Mouse (Mus musculus): ENCODE results near the gene Rufy1. TPM values are rescaled to one million over a fixed set of nuclear protein-coding genes. Genes with fewer than 3 reads are reported as not detected.
"Not testable (repeated sequence)": the region's sequence is repeated elsewhere in the genome, so short reads cannot be mapped to it uniquely, and the experiment has no call there.

Gene Rufy1
- polyA plus RNA-seq, 1 experiment from 2014 or later, result 29.3 TPM

GRCm38 (mm10) chr11:50375421-50375820, 55.5 kb downstream of the Rufy1 start:
- no peaks in the 10 kb centered on the region for H3K27me3 ChIP-seq
- 83% methylated on average over 5 of the region's 5 CpGs for WGBS
- H3K9me3 ChIP-seq, result no peaks in the 10 kb centered on the region

GRCm38 (mm10) chr11:50374286-50375015, 56.5 kb downstream of the Rufy1 start:
- no peak overlapping the region for H3K9ac ChIP-seq
- H3K27me3 ChIP-seq, result no peaks in the 10 kb centered on the region
- H3K4me1 ChIP-seq (replicated peaks), result peaks cover 31% of the 10 kb centered on the region
- no peak overlapping the region for H3K4me3 ChIP-seq
- H3K9me3 ChIP-seq, result no peaks in the 10 kb centered on the region
- WGBS, result 92% methylated on average over 13 of the region's 13 CpGs
- H3K36me3 ChIP-seq, result peaks cover 2% of the 10 kb centered on the region
- no peak for ATAC-seq (ENCODE audit: low FRiP score, low read depth)
- no peak overlapping the region for H3K4me2 ChIP-seq
- no peak overlapping the region for H3K27ac ChIP-seq (replicated peaks)

More at GRCm38 (mm10) chr11:50375421-50375820, 55.5 kb downstream of the Rufy1 start:
- H3K27ac ChIP-seq (replicated peaks), result no peak overlapping the region
- peaks cover 7% of the 10 kb centered on the region for H3K36me3 ChIP-seq
- no peak overlapping the region for H3K4me2 ChIP-seq
- no peak overlapping the region for H3K4me3 ChIP-seq
- peaks cover 40% of the 10 kb centered on the region for H3K4me1 ChIP-seq (replicated peaks)
- H3K9ac ChIP-seq, result no peak overlapping the region
- ATAC-seq (ENCODE audit: low FRiP score, low read depth), result no peak

GRCm38 (mm10) chr11:50373621-50374020, 57.3 kb downstream of the Rufy1 start:
- Histone ChIP-seq H3K4me2 (no peak overlapping the region), H3K9me3 (no peaks in the 10 kb centered on the region), H3K4me1 (replicated peaks) (peaks cover 24% of the 10 kb centered on the region), H3K36me3 (no peaks in the 10 kb centered on the region), H3K27me3 (no peaks in the 10 kb centered on the region), H3K27ac (replicated peaks) (no peak overlapping the region), H3K4me3 (no peak overlapping the region), H3K9ac (no peak overlapping the region)
- no peak for ATAC-seq (ENCODE audit: low FRiP score, low read depth)
- 100% methylated on average over 1 of the region's 1 CpGs for WGBS

- no peak for ATAC-seq (ENCODE audit: low FRiP score, low read depth)
- no peaks in the 10 kb centered on the region for H3K36me3 ChIP-seq
- no peaks in the 10 kb centered on the region for H3K27me3 ChIP-seq
- H3K27ac ChIP-seq (replicated peaks), result no peak overlapping the region
- peaks cover 24% of the 10 kb centered on the region for H3K4me1 ChIP-seq (replicated peaks)
- no peaks in the 10 kb centered on the region for H3K9me3 ChIP-seq
- no peak overlapping the region for H3K9ac ChIP-seq
- no peak overlapping the region for H3K4me2 ChIP-seq
- H3K4me3 ChIP-seq, result no peak overlapping the region
Observed at GRCm38 (mm10) chr11:50373086-50373485, 57.8 kb downstream of the Rufy1 start.

GRCm38 (mm10) chr11:50371911-50372310, 59.0 kb downstream of the Rufy1 start:
- Histone ChIP-seq H3K9me3 (no peaks in the 10 kb centered on the region), H3K4me1 (replicated peaks) (peaks cover 24% of the 10 kb centered on the region), H3K27me3 (no peaks in the 10 kb centered on the region), H3K36me3 (no peaks in the 10 kb centered on the region), H3K27ac (replicated peaks) (peak overlapping the region; percentile 95), H3K9ac (peak overlapping the region; percentile 62; the same call in 1 of the 2 replicates), H3K4me2 (peak overlapping the region; percentile 73), H3K4me3 (peak overlapping the region; percentile 41)
- no peak for ATAC-seq (ENCODE audit: low FRiP score, low read depth)
- 86% methylated on average over 1 of the region's 1 CpGs for WGBS

GRCm38 (mm10) chr11:50371399-50371841, 59.5 kb downstream of the Rufy1 start:
- Histone ChIP-seq H3K9me3 (no peaks in the 10 kb centered on the region), H3K27ac (replicated peaks) (peak overlapping the region; percentile 95), H3K27me3 (no peaks in the 10 kb centered on the region), H3K4me2 (peak overlapping the region; percentile 73), H3K9ac (peak overlapping the region; percentile 62), H3K4me3 (peak overlapping the region; percentile 41), H3K4me1 (replicated peaks) (peaks cover 20% of the 10 kb centered on the region), H3K36me3 (no peaks in the 10 kb centered on the region)
- under 1% methylated on average over 18 of the region's 18 CpGs for WGBS
- peak; percentile 60 for ATAC-seq (ENCODE audit: low FRiP score, low read depth)

- H3K9ac ChIP-seq, result peak overlapping the region; percentile 62; the same call in 1 of the 2 replicates
- peaks cover 15% of the 10 kb centered on the region for H3K4me1 ChIP-seq (replicated peaks)
- no peak overlapping the region for H3K4me3 ChIP-seq
Observed at GRCm38 (mm10) chr11:50370969-50371368, 60.0 kb downstream of the Rufy1 start.

GRCm38 (mm10) chr11:50369360-50369911, 61.5 kb downstream of the Rufy1 start:
- no peak for ATAC-seq (ENCODE audit: low FRiP score, low read depth)
- Histone ChIP-seq H3K9me3 (no peaks in the 10 kb centered on the region), H3K36me3 (no peaks in the 10 kb centered on the region), H3K4me3 (no peak overlapping the region), H3K27me3 (no peaks in the 10 kb centered on the region), H3K4me2 (no peak overlapping the region), H3K9ac (no peak overlapping the region), H3K4me1 (replicated peaks) (peaks cover 15% of the 10 kb centered on the region), H3K27ac (replicated peaks) (no peak overlapping the region)
- 95% methylated on average over 5 of the region's 5 CpGs for WGBS

More at GRCm38 (mm10) chr11:50370969-50371368, 60.0 kb downstream of the Rufy1 start:
- H3K36me3 ChIP-seq, result no peaks in the 10 kb centered on the region
- H3K27me3 ChIP-seq, result no peaks in the 10 kb centered on the region
- ATAC-seq (ENCODE audit: low FRiP score, low read depth), result no peak
- 37% methylated on average over 4 of the region's 4 CpGs for WGBS
- peak overlapping the region; percentile 73 for H3K4me2 ChIP-seq
- peak overlapping the region; percentile 95 for H3K27ac ChIP-seq (replicated peaks)
- H3K9me3 ChIP-seq, result no peaks in the 10 kb centered on the region

- 93% methylated on average over 9 of the region's 9 CpGs for WGBS
- Histone ChIP-seq H3K36me3 (no peaks in the 10 kb centered on the region), H3K4me1 (replicated peaks) (peaks cover 15% of the 10 kb centered on the region), H3K27ac (replicated peaks) (no peak overlapping the region), H3K9ac (no peak overlapping the region), H3K9me3 (no peaks in the 10 kb centered on the region), H3K27me3 (no peaks in the 10 kb centered on the region), H3K4me2 (no peak overlapping the region), H3K4me3 (no peak overlapping the region)
- ATAC-seq (ENCODE audit: low FRiP score, low read depth), result no peak
Observed at GRCm38 (mm10) chr11:50367531-50367930, 63.4 kb downstream of the Rufy1 start.

- peaks cover under 1% of the 10 kb centered on the region; the same call in 1 of the 2 replicates for H3K4me1 ChIP-seq (replicated peaks)
- no peak overlapping the region for H3K9ac ChIP-seq
- H3K27ac ChIP-seq (replicated peaks), result no peak overlapping the region
- no peak overlapping the region for H3K4me3 ChIP-seq
- H3K4me2 ChIP-seq, result no peak overlapping the region
- ATAC-seq (ENCODE audit: low FRiP score, low read depth), result no peak
- H3K36me3 ChIP-seq, result no peaks in the 10 kb centered on the region
- H3K9me3 ChIP-seq, result no peaks in the 10 kb centered on the region
- H3K27me3 ChIP-seq, result no peaks in the 10 kb centered on the region
Observed at GRCm38 (mm10) chr11:50365322-50365721, 65.6 kb downstream of the Rufy1 start.

- H3K27me3 ChIP-seq, result no peaks in the 10 kb centered on the region
- no peak overlapping the region for H3K27ac ChIP-seq (replicated peaks)
- no peaks in the 10 kb centered on the region for H3K36me3 ChIP-seq
- no peak overlapping the region for H3K4me3 ChIP-seq
- no peak overlapping the region for H3K9ac ChIP-seq
- no peaks in the 10 kb centered on the region for H3K9me3 ChIP-seq
- no peak for ATAC-seq (ENCODE audit: low FRiP score, low read depth)
- 9% methylated on average over 4 of the region's 4 CpGs for WGBS
- 0 out of 2 replicates have a peak, but pooled peaks cover 2% of the 10 kb centered on the region for H3K4me1 ChIP-seq (replicated peaks)
- no peak overlapping the region for H3K4me2 ChIP-seq
Observed at GRCm38 (mm10) chr11:50364548-50364947, 66.4 kb downstream of the Rufy1 start.

- not testable (repeated sequence) for ATAC-seq (ENCODE audit: low FRiP score, low read depth); H3K27me3 ChIP-seq; H3K36me3 ChIP-seq; H3K27ac ChIP-seq (replicated peaks); H3K9me3 ChIP-seq; H3K4me2 ChIP-seq; H3K4me3 ChIP-seq; H3K9ac ChIP-seq
- 93% methylated on average over 1 of the region's 1 CpGs for WGBS
- peaks cover 12% of the 10 kb centered on the region; the same call in 1 of the 2 replicates for H3K4me1 ChIP-seq (replicated peaks)
Observed at GRCm38 (mm10) chr11:50361282-50361681, 69.6 kb downstream of the Rufy1 start.

Measured in hindbrain, embryonic 15.5 days (tissue).